Mouse (Mus musculus) gastrocnemius, adult 2 months (tissue): ENCODE measurements around the gene Kalrn. TPM values are rescaled to one million over a fixed set of nuclear protein-coding genes. Genes with fewer than 3 reads are reported as not detected.
A peak's percentile ranks its signal among the peaks of the same experiment; 100 is the strongest.

Source experiments
- DNase-seq: peaks from one replicate; pipeline ENCODE4 v3.0.0; 2022
- H3K27ac ChIP-seq: fragments of 200-600 bp; 2 replicates; pipeline ENCODE4 v1.8.1; 2022; ENCODE audit warnings: mild to moderate bottlenecking
- H3K4me3 ChIP-seq: fragments of 200-600 bp; 2 replicates; pipeline ENCODE4 v1.8.1; 2022; ENCODE audit warnings: mild to moderate bottlenecking, moderate library complexity
- CTCF ChIP-seq: fragments of 200-600 bp; IDR thresholded peaks from 2 replicates; pipeline ENCODE4 v1.8.1; 2022; ENCODE audit warnings: antibody characterized with exemption, mild to moderate bottlenecking, moderate library complexity
- intact Hi-C: fragments of 180-260 bp; cut with DNase I; formaldehyde crosslinking; loops from one replicate; pipeline ENCODE4 v1.15.1; 2025
- total RNA-seq, 2 experiments: library from RNA; stranded (reverse); gene quantifications; 2 replicates each; pipeline ENCODE4 v1.2.3; 2021

Gene Kalrn
- total RNA-seq, 2 experiments from 2014 or later: 21.8 to 28.3 TPM

DNA sequence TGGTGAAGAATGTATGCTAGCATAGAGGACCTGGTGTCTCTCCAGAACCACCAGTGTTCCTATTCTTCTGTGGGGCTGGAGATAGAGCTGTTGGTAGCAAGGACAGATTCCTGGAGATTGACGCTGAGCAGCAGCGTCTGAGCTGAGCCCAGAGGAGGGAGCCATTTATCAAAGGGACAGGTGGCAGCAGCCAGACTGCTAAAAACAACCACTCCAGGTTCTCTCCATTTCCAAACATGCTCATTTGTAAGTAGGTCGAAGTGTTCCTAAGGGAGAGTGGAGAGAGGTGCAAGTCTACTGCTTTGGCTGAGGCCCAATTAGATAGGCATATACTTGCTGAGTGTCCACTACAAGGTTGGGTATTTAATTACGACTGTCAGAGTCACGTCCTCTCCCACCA lies 470.6 kb downstream of the Kalrn start:
- DNase-seq: peak; percentile 32
- peak; percentile 7; the same call in 1 of the 2 replicates for TF ChIP-seq CTCF
- intact Hi-C loops: no loop called here
- Histone ChIP-seq H3K27ac (peak overlapping the region; percentile 60), H3K4me3 (no peak overlapping the region)

DNA sequence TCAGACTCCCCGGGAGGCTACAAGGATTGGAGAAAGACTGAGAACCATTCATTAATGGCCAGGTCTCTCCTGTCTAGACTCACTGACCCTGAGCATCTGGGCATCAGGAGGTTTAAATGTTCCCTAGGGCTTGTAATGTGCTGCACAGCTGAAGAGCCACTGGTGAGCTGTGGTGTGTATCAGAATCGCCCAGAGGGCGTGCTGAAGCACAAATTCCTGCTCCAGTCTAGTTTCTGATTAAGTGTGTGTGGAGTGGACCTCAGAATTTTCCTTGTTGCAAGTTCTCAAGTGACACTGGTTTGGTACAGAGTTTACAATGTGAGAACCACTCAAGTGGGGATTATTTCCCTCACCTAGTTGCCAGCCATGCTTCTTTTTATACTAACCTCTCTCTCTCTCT lies 473.5 kb downstream of the Kalrn start:
- Histone ChIP-seq H3K27ac (no peak overlapping the region), H3K4me3 (no peak overlapping the region)
- TF ChIP-seq CTCF: no peak
- no peak for DNase-seq
- intact Hi-C loops: no loop called here

DNA sequence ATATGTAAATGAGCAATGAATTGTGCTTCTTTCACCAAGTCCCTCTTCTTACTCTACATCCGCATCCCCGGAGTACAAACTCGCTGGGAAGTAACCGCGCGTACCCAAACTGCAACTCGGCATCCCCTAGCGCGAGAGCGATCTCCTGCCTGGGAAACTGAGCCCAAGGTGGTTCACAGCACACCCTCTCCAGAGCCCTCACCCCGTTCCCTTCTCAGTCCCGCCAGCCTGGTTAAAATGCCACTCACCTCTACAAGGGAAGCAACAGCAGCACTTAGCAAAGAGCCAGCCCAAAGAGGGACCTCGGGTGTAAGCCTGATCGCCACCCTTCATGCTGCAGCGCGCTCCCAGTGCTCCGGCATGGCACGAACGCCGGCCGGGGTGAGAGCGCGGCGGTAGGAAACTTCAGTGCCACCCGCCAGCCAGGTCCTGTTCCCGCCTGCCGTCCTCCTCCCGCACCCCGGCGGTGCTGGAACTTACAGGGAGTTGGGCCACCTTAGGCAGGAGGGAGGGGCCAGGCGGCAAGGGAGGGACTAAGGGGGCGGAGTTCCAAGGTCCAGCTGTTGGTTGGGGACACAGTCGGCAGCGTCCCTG lies 477.7 kb downstream of the Kalrn start:
- peak; percentile 94 for DNase-seq
- no peak for TF ChIP-seq CTCF
- intact Hi-C loops: no loop called here
- Histone ChIP-seq H3K27ac (peak overlapping the region; percentile 94), H3K4me3 (peak overlapping the region; percentile 85)

DNA sequence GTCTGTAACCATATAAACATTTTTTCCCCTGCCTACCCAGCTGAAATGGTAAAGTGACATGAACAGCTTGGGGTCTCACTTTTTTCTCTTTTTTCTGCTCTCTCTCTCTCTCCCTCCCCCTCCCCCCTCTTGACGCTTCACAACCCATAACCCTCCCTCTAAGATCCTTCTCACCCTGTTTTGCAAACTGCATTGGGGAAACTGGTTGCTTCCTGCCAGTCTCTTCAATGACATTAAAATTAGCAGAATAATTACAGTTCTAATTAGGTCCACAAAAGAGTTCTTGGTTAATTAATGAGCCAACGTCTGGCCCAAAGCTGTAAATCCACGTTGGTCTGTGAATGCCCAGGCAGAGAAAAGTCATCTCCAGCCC lies 478.3 kb downstream of the Kalrn start:
- Histone ChIP-seq H3K4me3 (peak overlapping the region; percentile 85), H3K27ac (peak overlapping the region; percentile 94)
- TF ChIP-seq CTCF: no peak
- DNase-seq: no peak
- intact Hi-C loops: no loop called here

DNA sequence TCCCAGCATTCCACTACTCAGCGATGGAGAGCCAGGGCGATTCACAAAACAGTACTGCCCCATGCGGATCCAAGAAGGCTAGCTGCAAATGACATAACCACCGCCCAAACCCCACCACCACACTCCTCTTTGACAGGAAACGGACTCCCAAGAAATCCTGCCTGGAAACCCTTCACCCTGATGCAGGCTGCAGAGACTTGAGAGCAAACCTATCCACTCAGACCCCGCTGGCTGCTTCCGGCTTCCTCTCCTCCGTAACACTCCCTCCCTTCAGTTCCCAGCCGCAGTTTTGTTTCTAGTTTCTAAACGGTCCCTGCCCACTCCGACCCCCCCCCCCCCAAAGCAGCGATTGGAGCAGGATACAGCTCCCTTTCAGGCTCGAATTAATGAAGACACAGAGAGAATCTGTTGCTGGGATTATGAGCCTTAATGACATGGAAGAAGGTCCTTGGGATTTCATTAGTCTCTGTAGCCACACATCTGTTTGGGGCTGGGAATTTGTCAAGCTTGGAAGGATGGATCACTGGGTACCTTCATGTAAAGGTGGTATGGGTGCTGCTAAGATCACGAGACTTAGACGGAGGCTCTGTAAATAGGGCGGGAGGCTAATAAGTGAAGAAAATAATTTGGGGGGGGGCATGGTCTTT lies 478.8 kb downstream of the Kalrn start:
- Histone ChIP-seq H3K4me3 (peak overlapping the region; percentile 85), H3K27ac (peak overlapping the region; percentile 94)
- peak; percentile 59 for DNase-seq
- intact Hi-C loops: no loop called here
- peak; percentile 41; the same call in 1 of the 2 replicates for TF ChIP-seq CTCF

DNA sequence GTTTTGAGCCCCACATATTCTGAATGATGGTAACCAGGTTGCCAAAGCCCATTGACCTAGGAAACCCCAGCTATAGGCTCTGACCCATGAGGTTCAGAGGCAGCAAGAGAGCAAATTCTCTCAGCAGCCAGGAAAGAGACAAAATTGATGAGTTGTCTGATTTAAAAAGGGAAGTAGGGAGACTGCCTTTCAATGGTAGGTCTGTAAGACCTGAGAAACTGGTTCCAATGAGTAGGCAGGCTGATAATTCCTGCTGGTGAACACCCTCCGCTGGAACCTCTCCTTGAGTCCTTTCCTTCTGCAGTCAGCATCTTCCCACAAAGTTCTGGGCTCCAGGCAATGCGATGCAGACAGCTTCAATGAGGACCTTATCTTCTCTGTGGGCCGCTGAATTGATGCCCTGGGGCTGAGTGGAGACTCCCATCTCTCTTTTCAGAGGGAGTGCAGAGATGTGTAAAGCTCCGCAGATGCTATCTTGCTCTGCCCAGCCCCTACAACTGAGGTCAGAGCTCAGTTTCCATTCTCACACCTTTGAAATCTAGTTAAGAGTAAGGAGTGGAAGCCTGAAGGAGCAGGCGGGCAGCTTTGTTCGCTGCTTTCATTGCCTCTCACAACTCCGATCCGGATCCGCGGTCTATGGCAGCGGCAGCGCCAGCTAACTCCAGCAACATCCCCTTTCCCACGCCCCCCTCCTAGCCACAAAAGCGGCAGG lies 479.4 kb downstream of the Kalrn start:
- no peak for DNase-seq
- intact Hi-C loops: no loop called here
- no peak for TF ChIP-seq CTCF
- Histone ChIP-seq H3K27ac (peak overlapping the region; percentile 94), H3K4me3 (peak overlapping the region; percentile 85)

DNA sequence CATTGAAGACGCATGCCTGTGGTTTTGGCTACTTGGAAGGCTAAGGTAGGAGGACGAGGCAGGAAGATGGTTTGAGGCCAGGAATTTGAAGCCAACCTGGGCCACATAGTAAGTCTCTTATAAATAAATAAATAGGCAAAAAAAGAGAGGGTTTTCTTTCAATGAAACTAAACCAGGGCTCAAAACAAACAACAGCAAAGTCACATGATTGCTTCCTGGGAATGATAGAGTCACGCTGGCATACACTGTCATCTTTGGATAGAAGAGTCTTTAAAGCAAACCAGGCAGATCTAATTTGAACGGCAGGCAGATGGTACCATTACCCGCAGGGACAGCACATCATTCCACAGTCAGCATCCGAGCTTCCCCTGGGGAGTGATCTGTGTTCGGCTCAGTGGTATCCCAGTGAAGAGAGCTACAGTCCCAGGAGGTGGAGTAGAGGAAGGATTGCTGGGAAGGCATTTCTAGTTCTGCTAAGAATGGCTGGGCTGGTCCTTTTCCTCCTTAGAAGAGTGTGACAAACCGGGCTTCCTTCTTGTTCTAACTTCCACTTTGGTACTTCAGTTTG lies 483.7 kb downstream of the Kalrn start:
- TF ChIP-seq CTCF: no peak
- Histone ChIP-seq H3K27ac (peak overlapping the region; percentile 29; the same call in 1 of the 2 replicates), H3K4me3 (no peak overlapping the region)
- no peak for DNase-seq
- intact Hi-C loops: no loop called here

DNA sequence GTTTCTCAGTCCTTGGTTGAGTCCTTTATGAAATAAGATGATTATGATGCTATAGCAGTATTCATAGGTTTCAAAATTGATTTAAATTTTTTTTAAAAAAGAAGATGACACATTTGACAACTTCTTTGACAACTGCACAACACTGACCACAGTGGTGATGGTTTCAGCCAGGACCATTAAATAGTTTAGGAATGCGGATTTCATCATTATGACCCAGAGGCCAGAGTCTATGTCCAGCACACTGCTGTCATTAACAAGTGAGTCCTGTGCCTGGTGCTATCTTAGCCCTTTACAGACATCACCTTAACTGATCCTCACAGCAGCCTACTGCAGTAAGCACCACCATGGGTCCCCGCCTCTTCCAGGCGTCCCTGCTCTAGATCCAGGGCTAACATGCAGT lies 484.3 kb downstream of the Kalrn start:
- Histone ChIP-seq H3K4me3 (no peak overlapping the region), H3K27ac (peak overlapping the region; percentile 29; the same call in 1 of the 2 replicates)
- no peak for DNase-seq
- intact Hi-C loops: no loop called here
- TF ChIP-seq CTCF: no peak

DNA sequence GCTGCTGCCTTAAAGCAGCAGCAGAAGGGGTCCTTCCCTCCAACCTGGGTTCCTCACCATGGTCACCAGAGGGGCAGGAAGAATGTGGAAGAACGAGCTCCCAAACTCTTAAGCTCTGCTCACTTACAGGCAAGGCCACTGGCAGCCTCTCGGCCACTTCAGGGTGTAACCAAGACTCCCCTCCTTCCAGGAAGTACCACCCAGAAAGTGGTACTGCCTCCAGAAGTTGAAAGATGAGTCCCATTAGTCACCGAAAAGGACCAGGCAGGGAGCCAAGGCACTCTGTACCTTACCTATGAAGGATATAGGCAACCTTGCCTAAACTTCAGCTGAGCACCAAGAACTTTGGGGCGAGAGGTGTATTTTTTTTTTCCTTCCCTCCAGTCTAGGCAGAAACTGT lies 485.0 kb downstream of the Kalrn start:
- intact Hi-C loops: no loop called here
- no peak for TF ChIP-seq CTCF
- DNase-seq: no peak
- Histone ChIP-seq H3K27ac (peak overlapping the region; percentile 48), H3K4me3 (no peak overlapping the region)

DNA sequence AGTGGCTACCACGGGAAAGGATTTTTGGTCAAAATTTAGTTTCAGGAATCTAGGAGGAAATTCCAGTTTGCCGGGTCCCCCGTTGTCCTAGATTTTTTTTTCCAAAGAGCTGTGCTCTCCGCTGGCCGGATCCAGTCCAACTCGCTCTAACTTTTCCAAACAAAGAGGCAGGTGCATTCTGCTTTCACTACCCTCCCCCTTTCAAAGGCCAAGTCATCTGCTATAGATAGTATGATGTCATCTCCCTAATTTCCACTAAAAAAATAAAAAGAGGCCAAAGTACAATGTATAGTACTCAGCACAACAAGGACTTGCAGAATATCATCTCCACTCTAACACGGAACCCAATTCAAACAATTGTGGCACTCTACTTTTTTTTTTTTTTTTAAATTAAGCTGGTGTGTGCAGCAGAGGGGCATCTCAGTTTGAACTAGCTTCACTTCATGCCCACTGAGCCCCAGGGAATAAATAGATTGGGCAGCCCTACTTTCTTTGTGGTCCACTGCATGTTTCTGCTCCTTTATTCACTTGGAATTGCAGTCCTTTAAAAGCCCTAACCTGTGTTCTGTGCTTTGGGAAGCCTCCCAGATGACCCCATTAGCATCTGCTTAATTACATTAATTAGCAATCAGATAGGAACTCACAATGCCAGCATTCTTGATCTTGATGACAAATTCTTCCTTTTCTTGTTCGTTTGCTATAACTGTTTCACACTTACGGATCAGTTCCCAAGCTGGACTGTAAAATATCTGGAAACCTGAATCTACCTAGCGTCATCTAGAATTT lies 489.0 kb downstream of the Kalrn start:
- no peak for DNase-seq
- Histone ChIP-seq H3K4me3 (no peak overlapping the region), H3K27ac (peak overlapping the region; percentile 94)
- TF ChIP-seq CTCF: no peak
- intact Hi-C loops: no loop called here

DNA sequence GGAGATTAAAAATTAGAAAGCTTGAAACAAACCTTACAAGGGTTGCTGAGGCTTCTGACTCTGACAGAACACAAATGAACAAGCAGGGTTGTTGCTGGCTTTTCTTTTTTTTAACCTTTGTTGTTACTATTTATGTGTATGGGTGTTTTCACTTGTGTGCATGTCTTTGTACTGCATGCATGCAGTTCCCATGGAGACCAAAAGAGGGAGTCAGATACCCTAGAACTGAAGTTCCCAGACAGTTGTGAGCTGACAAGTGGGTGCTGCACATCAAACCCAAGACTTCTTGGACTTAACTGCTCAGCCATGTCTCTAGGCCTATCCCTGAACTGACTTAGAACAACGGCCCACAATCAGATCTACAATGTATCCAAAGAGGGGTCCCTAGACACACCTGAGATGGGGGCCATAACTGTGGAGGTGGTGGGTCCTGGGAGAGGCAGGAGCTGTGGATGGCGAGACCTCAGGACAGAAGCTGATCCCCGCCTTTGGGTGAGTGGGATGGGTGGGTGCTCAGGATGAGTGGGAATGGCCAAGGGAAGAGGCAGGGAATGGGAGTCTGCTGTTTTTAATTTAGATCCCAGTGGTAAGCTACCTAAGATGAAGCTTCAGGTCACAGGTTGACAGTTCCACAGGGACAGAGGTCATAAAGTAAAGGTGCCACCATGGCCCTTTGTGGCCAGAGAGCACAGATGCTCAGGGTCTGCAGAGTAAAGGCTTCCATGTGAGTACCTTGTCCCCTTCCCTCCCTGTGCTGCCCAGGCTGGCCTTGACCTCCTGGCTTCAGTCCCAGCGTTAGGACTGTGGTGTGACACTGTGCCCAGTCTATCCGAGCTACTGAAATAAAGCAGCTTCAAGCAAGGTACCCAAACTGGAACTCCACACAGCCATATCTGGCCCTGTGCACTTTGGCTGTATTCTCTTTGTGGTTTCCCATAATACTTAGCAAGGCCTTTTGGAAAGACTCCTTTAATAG lies 490.6 kb downstream of the Kalrn start:
- Histone ChIP-seq H3K4me3 (peak overlapping the region; percentile 28), H3K27ac (peak overlapping the region; percentile 94)
- DNase-seq: peak; percentile 71
- intact Hi-C loops: no loop called here
- TF ChIP-seq CTCF: peak; percentile 48
